Mouse (Mus musculus) E14TG2a.4 (cell line): ENCODE measurements at regions not wholly inside any gene's neighbourhood (a gene's known extent, or its start where the extent isn't known, plus 50 kb on each side); places are given as distances from the start of the nearest gene placed in this dataset.

ENCODE experiments used
- H3K27me3 ChIP-seq: 2 replicates; pipeline ENCODE4 v1.6.1; 2014; ENCODE audit warnings: low read length, control low read depth; ENCODE audit not compliant: insufficient read depth
- H3K36me3 ChIP-seq: 2 replicates; pipeline ENCODE4 v1.6.1; 2014; ENCODE audit warnings: low read length, control low read depth; ENCODE audit not compliant: insufficient read depth
- H3K4me1 ChIP-seq: replicated peaks from 2 replicates; pipeline ENCODE4 v1.6.1; 2014; ENCODE audit warnings: low read depth, low read length, control low read depth
- H3K4me3 ChIP-seq: replicated peaks from 2 replicates; pipeline ENCODE4 v1.5.1; 2014; ENCODE audit warnings: mild to moderate bottlenecking, low read length
- H3K9me3 ChIP-seq: 2 replicates; pipeline ENCODE4 v1.6.1; 2014; ENCODE audit warnings: low read length, control low read depth
- CTCF ChIP-seq: conservative IDR thresholded peaks from 2 replicates; pipeline ENCODE4 v1.5.1; 2014; ENCODE audit warnings: low read length
- NANOG ChIP-seq: IDR thresholded peaks from 2 replicates; pipeline ENCODE4 v1.6.1; 2014; ENCODE audit warnings: borderline replicate concordance, low read length, mixed read lengths
- POU5F1 ChIP-seq: IDR thresholded peaks from 2 replicates; pipeline ENCODE4 v1.6.1; 2014; ENCODE audit warnings: low read length, borderline replicate concordance

- Histone ChIP-seq H3K9me3 (peaks cover 35% of the 10 kb centered on the region), H3K27me3 (peaks cover 26% of the 10 kb centered on the region), H3K4me1 (peaks cover 15% of the 10 kb centered on the region), H3K4me3 (no peak overlapping the region), H3K36me3 (no peaks in the 10 kb centered on the region)
- TF ChIP-seq NANOG (no peak), POU5F1 (no peak), CTCF (no peak)
Observed at GRCm38 (mm10) chr12:99643016-99643415, 79.6 kb upstream of the Foxn3 start.

- H3K4me3 ChIP-seq: no peak overlapping the region
- H3K27me3 ChIP-seq: peaks cover 26% of the 10 kb centered on the region
- TF ChIP-seq NANOG (no peak), POU5F1 (no peak), CTCF (no peak)
- no peaks in the 10 kb centered on the region for H3K36me3 ChIP-seq
- H3K9me3 ChIP-seq: peaks cover 35% of the 10 kb centered on the region
- peaks cover 15% of the 10 kb centered on the region for H3K4me1 ChIP-seq
Observed at GRCm38 (mm10) chr12:99642131-99642895, 78.9 kb upstream of the Foxn3 start.

GRCm38 (mm10) chr12:99641278-99641677 is 77.9 kb upstream of the Foxn3 start:
- no peak for TF ChIP-seq NANOG
- no peak for TF ChIP-seq POU5F1
- TF ChIP-seq CTCF: no peak
- Histone ChIP-seq H3K36me3 (no peaks in the 10 kb centered on the region), H3K27me3 (peaks cover 22% of the 10 kb centered on the region), H3K4me3 (no peak overlapping the region), H3K4me1 (peaks cover 15% of the 10 kb centered on the region), H3K9me3 (peaks cover 35% of the 10 kb centered on the region)

- H3K9me3 ChIP-seq: peaks cover 31% of the 10 kb centered on the region
- TF ChIP-seq CTCF: no peak
- TF ChIP-seq POU5F1: no peak
- no peak; the same call in 1 of the 2 replicates for TF ChIP-seq NANOG
- H3K27me3 ChIP-seq: peaks cover 15% of the 10 kb centered on the region
- peaks cover 15% of the 10 kb centered on the region for H3K4me1 ChIP-seq
- H3K36me3 ChIP-seq: no peaks in the 10 kb centered on the region
- H3K4me3 ChIP-seq: peak overlapping the region; percentile 43
Observed at GRCm38 (mm10) chr12:99640214-99641151, 77.1 kb upstream of the Foxn3 start.

- peak overlapping the region; percentile 43 for H3K4me3 ChIP-seq
- H3K9me3 ChIP-seq: peaks cover 30% of the 10 kb centered on the region
- H3K36me3 ChIP-seq: no peaks in the 10 kb centered on the region
- peaks cover 15% of the 10 kb centered on the region for H3K4me1 ChIP-seq
- no peak for TF ChIP-seq POU5F1
- TF ChIP-seq CTCF: no peak
- TF ChIP-seq NANOG: no peak
- H3K27me3 ChIP-seq: peaks cover 9% of the 10 kb centered on the region
Observed at GRCm38 (mm10) chr12:99639847-99640213, 76.4 kb upstream of the Foxn3 start.

GRCm38 (mm10) chr12:99639118-99639517 is 75.7 kb upstream of the Foxn3 start:
- H3K4me3 ChIP-seq: no peak overlapping the region
- H3K36me3 ChIP-seq: no peaks in the 10 kb centered on the region
- TF ChIP-seq POU5F1 (no peak), CTCF (no peak), NANOG (no peak)
- peaks cover 15% of the 10 kb centered on the region for H3K4me1 ChIP-seq
- peaks cover 2% of the 10 kb centered on the region for H3K27me3 ChIP-seq
- H3K9me3 ChIP-seq: peaks cover 23% of the 10 kb centered on the region

- Histone ChIP-seq H3K4me3 (no peak overlapping the region), H3K9me3 (peaks cover 12% of the 10 kb centered on the region), H3K36me3 (no peaks in the 10 kb centered on the region), H3K27me3 (peaks cover 2% of the 10 kb centered on the region; the same call in 1 of the 2 replicates), H3K4me1 (peaks cover 15% of the 10 kb centered on the region)
- TF ChIP-seq CTCF (no peak), NANOG (no peak), POU5F1 (no peak)
Observed at GRCm38 (mm10) chr12:99637986-99638385, 74.6 kb upstream of the Foxn3 start.

- peaks cover 15% of the 10 kb centered on the region for H3K4me1 ChIP-seq
- H3K9me3 ChIP-seq: no peaks in the 10 kb centered on the region
- TF ChIP-seq POU5F1 (no peak), NANOG (no peak), CTCF (peak; percentile 25)
- H3K36me3 ChIP-seq: no peaks in the 10 kb centered on the region
- peaks cover 2% of the 10 kb centered on the region; the same call in 1 of the 2 replicates for H3K27me3 ChIP-seq
- H3K4me3 ChIP-seq: no peak overlapping the region
Observed at GRCm38 (mm10) chr12:99636234-99636633, 72.9 kb upstream of the Foxn3 start.
